Mouse (Mus musculus) mouse embryonic stem cell (cell line): ENCODE measurements at regions not wholly inside any gene's neighbourhood (a gene's known extent, or its start where the extent isn't known, plus 50 kb on each side); places are given as distances from the start of the nearest gene placed in this dataset.

Source experiments
- in situ Hi-C, 2 experiments: fragments of 300-500 bp; cut with MboI; formaldehyde crosslinking; loops; 1 replicate in 1 of 2; 3 replicates in 1 of 2; pipeline ENCODE4 v1.14.3; 2019 to 2020; ENCODE audit warnings: low sequenced_read_pairs in 2 of 2, low pct_unique_long_range_greater_than_20kb in 1 of 2, mixed read lengths in 1 of 2; ENCODE audit not compliant: unreplicated experiment in 1 of 2

DNA sequence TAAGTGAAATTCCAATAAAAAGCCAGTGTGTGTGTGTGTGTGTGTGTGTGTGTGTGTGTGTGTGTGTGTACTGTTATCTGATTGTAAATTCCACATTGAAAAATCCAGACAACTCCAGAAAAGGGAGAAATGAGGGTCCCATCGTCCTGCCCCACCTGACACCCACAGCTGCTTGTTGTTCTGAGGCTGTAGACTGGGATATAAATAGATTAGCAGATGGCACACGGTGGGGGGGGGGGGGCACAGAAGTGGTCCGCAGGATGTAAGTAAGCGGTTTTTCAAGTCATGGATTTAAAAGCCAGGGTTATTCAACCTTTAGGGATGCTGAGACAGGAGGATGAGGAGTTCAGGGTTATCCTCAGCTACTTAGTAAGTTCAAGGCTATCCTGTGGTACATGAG is 138.7 kb downstream of the Cdc5l start:
- in situ Hi-C loops: loop anchor here in 1 of 2 experiments (5.0 kb wide), 1 partner anchor 77 kb away; no protein-coding TSS in a partner anchor

DNA sequence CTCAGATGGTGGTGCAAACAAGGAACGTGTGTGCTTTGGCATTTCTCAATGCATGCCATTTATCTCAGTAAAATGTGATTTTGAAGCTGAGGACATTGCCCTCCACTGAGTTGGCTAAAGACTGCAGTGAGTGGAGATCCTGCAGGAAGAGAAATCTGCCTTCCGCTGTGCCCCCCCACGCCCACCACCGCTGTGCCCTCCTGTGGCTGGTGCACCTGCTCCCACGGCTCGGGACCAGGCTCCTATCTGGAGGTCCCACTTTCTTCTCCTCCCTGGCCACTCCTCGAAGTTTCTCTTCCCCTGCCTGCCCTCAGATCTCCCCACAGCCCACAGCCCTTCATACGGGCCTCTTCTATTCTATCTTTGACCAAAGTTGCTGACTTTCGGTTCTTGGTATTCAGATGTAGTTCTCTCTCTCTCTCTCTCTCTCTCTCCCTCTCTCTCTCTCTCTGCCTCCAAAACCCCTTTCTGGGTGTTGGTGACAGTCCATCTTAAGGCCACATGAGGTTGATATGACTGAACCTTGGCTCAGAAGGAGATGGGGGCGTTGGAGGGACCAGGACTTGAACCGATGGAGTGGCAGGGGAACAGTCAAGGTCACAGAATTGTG is 139.2 kb downstream of the Cdc5l start:
- in situ Hi-C loops: no loop called here

DNA sequence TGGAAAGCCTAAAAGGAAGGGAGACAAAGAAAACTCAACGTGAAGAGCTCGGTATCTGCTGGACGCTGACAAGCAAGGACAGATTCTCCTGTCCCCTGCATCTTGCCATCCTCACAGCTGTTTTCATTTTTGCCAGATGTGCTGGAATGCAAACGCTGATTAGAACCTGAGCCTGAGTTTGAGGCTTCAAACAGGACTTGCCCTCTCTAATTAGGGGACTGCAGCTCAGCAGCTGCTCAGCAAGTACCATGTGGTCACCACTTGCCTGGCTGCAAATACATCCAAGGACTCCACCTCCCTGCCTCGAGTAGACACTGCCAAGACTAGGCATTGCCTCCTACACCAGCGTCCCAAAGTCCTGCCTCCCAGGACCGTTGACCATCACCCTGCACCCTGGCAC is 140.7 kb downstream of the Cdc5l start:
- in situ Hi-C loops: no loop called here

DNA sequence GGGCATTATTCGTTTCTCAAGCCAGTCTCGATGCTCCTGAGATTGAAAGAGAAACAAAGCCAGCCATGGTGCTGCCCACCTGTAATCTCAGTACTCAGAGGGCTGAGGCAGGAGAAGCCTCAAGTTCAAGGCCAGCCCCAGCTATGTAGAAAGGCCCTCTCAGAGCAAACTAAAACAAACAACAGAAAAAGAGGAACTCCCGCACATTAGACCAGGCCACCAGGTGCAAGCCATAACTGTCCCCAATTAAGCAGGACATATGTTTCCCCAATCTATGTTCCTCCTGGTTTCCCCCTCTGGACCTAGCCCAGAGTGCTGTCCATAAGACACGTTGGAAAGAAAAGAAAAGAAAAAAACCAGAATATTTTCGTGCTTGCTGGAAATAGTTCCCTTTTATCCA is 142.5 kb downstream of the Cdc5l start:
- in situ Hi-C loops: no loop called here

DNA sequence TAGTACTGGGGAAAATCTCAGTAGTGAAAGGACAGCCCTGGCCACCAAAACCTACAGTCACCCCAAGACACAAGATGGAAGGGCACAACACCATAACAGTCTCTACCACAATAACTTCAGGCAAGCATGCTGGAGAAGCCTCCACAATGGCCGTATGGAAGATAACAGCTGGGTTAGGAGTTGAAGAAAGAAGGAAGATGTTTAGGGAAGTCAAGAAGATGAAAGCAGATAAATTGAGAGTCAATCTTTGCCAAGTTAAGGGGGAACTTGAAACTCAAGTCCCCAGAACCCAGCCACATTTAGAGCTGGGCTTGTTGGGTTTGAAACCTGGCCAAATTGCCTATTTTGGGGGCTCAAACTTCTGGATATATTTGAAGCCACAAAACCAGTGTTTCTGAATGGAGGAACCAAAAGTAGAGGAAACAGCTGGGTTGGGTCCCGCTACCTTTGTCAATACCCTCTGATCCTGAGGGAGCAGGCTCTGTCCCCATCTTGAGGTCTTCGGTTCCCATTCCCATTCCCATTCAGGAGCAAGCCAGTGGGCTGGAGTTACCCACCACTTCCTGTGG is 147.8 kb downstream of the Cdc5l start:
- in situ Hi-C loops: no loop called here

DNA sequence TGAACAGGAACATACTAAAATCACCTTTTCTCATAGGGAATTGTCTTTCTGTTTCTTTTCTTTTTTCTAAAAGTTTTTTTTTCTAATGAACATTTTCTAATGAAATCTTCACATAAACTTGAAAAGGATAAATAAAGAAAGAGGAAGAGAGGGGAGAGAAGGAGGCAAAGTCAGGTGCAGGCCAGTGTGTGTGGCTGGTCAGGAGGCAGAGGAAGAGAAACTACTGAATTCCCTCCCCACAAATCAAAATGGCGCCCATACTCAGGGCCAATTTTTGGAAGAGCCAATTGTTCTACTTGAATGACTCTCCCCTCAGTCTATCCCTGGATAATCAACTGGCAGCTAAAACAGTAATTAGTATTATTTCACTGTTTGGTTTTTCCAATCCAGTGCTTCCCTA is 152.0 kb downstream of the Cdc5l start:
- in situ Hi-C loops: no loop called here

DNA sequence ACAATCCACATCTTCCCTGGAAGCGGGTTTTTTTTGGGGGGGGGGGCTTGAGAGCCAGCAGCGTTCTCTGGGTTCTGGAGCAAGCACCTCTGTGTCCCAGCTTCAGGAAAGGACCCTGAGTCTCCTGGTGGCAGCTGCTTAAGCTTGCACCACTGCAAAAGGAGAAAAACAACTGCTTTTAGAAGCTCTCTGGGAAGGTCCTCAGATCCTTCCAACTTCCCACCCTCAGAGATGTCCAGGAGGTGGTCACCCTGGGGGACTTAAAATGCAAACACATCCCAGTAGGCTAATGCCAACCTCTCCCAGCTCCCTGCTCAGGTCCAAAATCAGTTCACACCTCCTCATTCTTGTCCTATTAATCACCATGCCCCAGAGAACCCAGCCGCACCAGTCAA is 153.7 kb downstream of the Cdc5l start:
- in situ Hi-C loops: no loop called here

DNA sequence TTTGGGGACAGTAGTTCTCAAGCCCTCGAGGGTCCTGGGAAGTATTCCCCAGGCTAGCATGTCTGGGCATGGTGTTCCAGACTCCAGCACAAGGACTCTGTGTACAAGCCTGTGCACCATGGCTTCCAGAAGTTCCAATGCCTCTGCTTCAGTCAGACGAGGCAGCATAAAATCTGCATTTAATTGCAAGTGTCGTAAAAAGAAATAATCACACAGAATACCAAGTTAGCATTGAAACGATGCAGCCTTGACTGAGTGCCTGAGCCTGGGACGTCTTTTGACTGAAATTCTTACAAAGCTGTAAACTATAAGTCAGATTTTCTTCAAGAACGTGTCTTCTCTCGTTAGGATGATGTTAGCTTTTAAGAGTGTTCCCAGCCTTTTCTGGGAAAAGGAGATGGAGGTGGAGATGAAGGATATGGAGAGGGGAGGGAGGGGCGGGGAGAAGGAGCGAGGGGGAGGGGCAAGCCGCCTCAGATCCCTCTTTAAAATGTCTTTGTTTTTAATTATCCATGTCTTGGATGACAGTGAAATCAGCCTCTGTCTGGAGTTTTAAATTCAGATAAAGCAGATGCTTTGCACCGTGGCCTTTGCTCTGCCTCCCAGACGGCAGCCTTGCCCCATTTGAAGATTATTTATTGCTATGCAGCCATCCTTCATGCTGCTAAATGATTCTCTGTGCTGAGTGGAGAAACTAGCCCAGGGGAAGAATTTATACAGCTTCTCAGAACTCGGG is 154.3 kb downstream of the Cdc5l start:
- in situ Hi-C loops: no loop called here

DNA sequence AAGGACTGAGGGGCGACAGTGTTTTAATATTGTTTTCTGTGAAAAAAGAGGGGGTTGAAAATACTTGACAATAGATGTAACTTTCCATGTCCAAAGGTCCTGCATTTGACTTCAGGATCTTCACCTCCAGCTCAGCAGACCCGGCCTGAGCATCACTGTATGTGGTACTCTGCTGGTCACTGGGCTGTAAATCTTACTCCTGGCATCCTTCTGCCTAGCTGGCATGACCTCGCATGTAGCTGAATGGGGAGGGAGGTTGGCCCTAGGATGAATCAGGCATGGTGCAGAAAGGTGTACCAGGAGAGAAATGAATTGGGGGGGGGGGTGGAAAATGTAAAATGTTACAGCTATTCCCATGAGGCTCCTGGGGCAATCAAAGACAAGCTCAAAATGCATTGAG is 156.0 kb downstream of the Cdc5l start:
- in situ Hi-C loops: no loop called here

DNA sequence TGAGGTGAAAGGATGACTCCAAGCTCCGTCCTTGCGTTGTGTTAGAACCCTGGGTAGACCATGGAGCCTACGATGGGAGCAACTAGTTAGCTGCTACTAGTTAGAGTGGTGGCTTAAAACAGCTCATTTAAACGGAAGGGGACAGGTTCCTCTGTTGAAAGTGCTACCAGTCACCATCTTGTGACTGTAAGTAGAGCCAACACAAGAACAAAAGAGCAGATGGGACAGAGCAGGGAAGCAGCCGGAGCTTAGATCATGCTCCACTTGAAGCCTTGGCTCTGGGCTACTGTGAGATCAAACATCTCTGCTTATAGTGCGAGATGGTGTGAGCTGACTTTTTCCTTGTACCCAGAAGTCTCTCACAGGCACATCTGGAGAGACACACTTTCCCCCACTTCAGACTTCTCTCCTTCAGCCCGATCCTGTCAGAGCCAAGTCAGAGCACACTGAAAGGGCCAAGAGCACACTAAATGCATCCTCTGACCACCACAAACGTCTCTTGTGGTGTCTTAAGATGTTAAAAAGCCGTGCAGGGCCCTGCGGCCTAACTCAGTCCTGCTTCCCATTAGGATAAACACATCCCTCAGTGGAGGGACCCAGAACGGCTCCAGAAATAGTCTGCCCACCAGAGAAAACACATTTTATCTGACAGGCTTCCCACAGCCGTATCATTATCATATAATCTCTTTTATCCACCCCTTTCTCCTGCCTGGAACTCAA is 156.7 kb downstream of the Cdc5l start:
- in situ Hi-C loops: no loop called here

DNA sequence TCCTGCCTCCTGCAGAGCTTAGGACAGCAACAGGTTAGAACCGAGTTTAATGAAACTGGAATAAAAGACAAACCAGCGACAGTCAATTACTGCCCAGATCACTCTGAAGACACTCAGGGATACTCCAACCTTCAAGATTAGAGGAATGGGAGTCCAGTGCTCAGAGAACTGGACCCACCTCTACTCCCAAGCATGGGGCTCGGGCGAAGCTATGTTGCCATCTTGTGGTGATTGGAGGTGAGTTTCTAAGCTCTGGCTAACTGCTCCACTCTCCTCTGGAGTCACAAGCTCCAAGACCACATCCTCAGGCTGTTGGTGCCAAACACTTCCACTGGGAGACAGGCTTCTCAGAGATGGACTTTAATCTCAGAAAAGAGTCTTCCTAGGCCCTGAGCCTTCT is 158.6 kb downstream of the Cdc5l start:
- in situ Hi-C loops: no loop called here

DNA sequence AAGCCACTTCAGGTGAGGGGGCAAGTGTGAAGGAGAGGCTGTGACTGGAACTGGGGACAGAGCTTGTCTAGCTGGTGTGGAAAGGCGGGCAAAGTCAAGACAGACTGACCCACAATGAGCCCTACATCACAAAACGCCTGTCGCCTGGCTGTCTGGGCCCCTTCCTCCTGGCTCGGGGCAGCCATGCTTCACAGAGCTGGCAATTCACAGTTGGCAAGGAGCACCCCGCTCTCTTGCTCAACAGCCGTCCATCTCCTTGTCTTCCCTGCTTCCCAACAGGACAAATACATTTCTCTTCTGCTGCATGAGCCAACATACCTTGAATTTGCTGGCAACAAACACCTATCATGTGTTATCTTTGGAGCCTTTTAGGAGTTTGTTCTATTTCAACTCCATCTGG is 166.8 kb downstream of the Cdc5l start:
- in situ Hi-C loops: no loop called here

DNA sequence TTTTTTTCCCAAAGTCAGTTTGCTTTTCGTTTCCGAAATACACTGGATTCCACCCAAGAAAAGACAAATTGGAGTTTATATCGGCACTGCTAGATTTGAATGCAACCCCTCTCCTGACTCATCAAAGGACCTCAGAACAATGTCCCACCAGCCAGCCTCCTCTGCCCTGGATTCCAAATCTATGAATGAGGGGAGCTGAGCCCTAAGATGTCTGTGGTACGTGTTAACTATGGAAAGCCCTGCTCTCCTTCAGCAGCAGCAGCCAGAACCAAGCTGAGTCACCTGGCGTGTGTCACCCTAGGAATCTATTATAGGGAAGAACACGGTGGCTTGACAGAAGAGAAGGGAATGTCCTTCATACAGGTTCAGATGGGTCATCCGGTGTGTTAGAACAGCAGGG is 167.9 kb downstream of the Cdc5l start:
- in situ Hi-C loops: no loop called here

DNA sequence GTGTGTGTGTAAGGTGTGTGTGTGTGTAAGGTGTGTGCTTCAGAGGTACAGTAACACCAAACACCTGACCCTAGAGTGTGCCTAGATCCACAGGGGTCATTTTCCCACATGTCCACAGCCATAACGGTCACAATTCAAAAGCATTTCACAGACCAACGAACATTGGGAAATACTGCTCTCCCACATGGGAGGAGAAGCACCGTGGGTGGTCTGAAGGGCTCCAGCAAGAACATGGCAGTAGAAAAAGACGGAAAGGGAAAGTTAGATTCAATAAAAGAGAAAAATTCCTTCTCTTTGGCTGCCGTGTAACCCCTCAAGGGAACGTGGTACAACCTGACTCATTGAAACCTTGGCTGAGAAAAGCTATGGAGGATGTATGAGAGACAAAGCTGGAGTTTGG is 169.1 kb downstream of the Cdc5l start:
- in situ Hi-C loops: no loop called here

DNA sequence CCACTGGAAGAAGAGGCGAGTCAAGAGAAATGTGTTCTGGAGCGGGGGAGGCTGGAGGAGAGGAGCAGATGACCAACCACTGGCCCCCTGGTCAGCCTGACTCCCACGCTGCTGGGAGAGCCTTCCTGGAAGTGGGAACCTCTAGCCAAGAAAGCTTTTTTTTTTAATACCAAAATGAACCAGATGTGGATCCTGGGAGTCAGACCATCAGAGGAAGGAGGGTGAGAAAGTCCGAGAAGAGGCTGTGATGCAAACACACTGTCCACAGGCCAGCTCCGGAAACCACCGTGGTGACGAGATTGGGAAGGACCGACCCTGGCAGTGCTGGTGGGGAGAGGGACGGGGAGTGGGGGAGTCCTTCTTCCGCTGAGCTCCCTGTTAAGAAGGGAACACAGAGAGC is 173.1 kb downstream of the Cdc5l start:
- in situ Hi-C loops: no loop called here

DNA sequence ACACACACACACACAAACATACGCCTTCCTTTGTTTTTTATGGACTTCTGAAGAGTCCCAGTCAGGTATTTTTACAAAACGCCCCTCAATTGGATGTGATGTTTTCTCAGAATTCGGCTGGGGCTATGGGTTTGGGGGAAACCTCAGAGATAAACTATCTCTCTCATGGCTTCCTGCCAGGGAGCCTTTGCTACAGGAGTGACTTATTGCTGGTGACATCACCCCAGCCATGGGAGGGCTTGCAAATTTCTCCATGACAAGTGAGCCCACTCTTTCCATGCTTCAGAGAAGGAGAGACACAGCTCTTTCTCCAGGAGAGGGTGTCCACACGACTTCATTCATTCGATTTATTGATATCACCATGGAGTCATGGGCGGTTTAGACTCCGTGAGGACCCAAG is 175.5 kb downstream of the Cdc5l start:
- in situ Hi-C loops: no loop called here

DNA sequence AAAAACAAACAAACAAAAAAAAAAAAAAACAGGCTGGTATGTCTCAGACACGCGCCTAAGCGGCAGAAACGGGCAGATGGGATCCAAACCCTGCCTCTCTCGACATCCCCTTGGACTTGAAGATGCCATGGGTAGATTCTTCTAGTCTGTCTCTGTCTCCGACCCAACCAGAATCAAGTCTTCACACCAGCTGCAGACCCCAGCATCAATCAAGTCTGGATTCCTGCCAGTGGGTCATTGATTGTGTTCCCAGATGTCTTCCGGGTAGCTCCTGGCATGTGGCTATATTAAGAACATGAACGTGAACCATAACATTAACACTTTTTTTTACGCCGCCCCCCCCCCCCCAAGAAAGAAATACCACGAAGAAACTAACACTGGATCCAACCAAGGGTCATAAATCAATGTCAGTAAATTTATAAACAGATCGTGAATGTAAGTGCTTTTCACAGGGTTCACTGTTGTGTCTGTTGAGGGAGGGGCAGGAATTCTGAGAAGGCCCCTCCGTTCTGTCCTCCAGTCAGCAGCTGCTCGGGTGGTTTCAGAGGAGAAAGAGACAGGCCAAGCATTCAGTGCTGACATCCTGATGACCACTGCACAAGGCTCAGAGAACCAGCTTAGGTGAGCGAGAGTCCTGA is 180.8 kb downstream of the Cdc5l start:
- in situ Hi-C loops: no loop called here

DNA sequence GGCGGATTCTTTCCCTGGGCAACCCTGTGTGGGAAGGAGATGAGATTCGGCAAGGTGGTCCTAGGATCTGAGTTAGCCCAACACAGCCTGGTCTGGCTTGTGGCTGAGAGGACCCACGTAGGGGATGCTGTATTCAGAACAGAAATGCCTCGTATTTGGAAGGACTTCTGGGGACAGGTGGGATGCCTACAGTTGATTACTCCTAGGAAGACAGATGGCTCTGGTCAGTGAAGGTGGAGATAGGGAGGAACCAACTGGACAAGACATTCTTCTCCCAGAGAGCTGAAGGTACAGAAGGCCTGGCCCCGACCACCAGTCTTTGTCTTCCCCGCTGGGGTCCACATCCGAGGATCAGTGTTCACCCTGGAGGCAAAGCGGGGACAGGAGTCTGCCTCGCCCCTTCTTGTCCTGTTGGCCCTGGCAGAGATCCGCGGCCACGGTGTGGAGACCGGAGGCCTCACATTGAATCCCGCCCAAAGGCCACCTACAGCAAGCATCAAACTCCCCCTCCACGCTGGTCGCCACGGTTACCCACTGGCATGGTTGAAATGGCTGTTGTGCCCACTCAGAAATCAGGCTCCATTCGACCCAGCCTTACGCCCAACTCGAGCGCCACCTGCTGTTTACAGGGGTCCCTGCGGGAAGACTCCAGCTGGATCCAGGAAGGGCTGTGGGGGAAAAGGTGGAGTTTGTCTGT is 182.4 kb downstream of the Cdc5l start:
- in situ Hi-C loops: no loop called here

DNA sequence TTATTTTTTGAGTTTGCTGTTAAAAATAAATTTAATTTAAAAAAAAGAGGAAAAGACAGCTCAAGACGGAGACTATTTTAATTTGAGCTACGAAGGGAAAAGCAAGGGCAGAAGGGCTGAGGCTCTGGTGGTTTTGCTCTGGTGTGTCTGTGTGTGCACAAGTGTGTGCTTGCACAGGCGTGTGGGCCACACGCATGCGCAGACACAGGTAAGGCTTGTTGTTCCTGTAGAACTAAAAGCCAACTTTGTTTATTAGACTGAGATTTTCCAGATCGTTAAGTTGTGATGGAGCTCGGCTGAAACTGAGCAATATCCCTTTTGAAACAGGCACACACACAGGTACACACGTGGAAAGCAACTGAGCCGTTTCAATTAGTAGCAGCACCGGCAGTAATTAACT is 183.1 kb downstream of the Cdc5l start:
- in situ Hi-C loops: no loop called here
